Mouse (Mus musculus): ENCODE data around the gene Ccdc85b.

- TF ChIP-seq CTCF (IDR thresholded peaks at IDR 0.05; ENCODE audit: low read depth) (no peak), EP300 (optimal IDR thresholded peaks at IDR 0.05) (no peak)
These were observed 1.3 kb upstream of the Ccdc85b start for GRCm38 (mm10) chr19:5459019-5459418.
